Mouse (Mus musculus) thymus, adult 2 months (tissue): ENCODE measurements around the gene Zfp867.

Experiments
- CTCF ChIP-seq: fragments of 200-500 bp; IDR thresholded peaks from 2 replicates; pipeline ENCODE4 v1.5.1; 2012; ENCODE audit warnings: mild to moderate bottlenecking, control low read depth, low read length, moderate library complexity, borderline replicate concordance; ENCODE audit not compliant: control insufficient read depth, poor library complexity, insufficient read depth; ENCODE audit errors: extremely low read depth
- POLR2A ChIP-seq: fragments of 200-500 bp; IDR thresholded peaks from 2 replicates; pipeline ENCODE4 v1.6.1; 2012; ENCODE audit warnings: mild to moderate bottlenecking, low read length, control low read depth, moderate library complexity; ENCODE audit not compliant: control insufficient read depth, poor library complexity, insufficient read depth; ENCODE audit errors: extremely low read depth

DNA sequence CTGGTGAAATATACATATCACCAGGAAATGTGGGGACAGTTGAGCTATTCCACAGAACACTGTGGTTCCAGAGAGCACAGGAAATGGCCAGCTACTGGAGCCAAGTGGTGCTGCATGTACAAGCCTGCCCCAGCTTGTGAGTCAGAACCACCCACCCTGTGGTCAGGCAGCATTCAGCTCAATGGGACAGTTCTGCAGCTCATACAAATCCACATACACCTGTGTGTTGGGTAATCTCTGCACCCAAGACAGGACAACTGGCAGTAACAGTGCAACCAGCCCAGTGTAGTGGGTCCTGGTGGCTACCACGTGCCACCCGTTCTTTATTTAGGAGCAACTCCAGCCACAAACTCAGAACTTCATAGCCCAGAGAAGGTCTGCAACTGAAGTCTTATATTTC is 50.3 kb downstream of the Zfp867 start:
- no peak for TF ChIP-seq CTCF
- no peak for TF ChIP-seq POLR2A
